Mouse (Mus musculus) heart, embryonic 12.5 days (tissue): ENCODE measurements at regions not wholly inside any gene's neighbourhood (a gene's known extent, or its start where the extent isn't known, plus 50 kb on each side); places are given as distances from the start of the nearest gene placed in this dataset.
A peak's percentile ranks its signal among the peaks of the same experiment; 100 is the strongest.

Source experiments
- ATAC-seq: fragments of 200-750 bp; cut with Nextera tagmentation; 2 replicates; pipeline ENCODE4 v1.8.0; 2017; ENCODE audit warnings: moderate TSS enrichment, moderate library complexity; ENCODE audit not compliant: insufficient number of reproducible peaks, low FRiP score
- H3K27ac ChIP-seq: fragments of 300-500 bp; sonication (generic); 2 replicates; pipeline ENCODE4 v1.5.1; 2016; ENCODE audit warnings: mild to moderate bottlenecking, moderate library complexity; ENCODE audit not compliant: poor library complexity, severe bottlenecking
- H3K27me3 ChIP-seq: fragments of 300-500 bp; sonication (generic); replicated peaks from 2 replicates; pipeline ENCODE4 v1.6.1; 2016; ENCODE audit warnings: mild to moderate bottlenecking, moderate library complexity
- H3K36me3 ChIP-seq: fragments of 300-500 bp; sonication (generic); 2 replicates; pipeline ENCODE4 v1.6.1; 2016; ENCODE audit warnings: mild to moderate bottlenecking, moderate library complexity
- H3K4me1 ChIP-seq: fragments of 300-500 bp; sonication (generic); replicated peaks from 2 replicates; pipeline ENCODE4 v1.6.1; 2016; ENCODE audit warnings: mild to moderate bottlenecking
- H3K4me2 ChIP-seq: fragments of 300-500 bp; sonication (generic); 2 replicates; pipeline ENCODE4 v1.6.1; 2016; ENCODE audit warnings: mild to moderate bottlenecking, moderate library complexity
- H3K4me3 ChIP-seq: fragments of 300-500 bp; sonication (generic); 2 replicates; pipeline ENCODE4 v1.5.1; 2016; ENCODE audit warnings: mild to moderate bottlenecking
- H3K9ac ChIP-seq: fragments of 300-500 bp; sonication (generic); 2 replicates; pipeline ENCODE4 v1.6.1; 2016; ENCODE audit warnings: mild to moderate bottlenecking, moderate library complexity
- H3K9me3 ChIP-seq: fragments of 300-500 bp; sonication (generic); replicated peaks from 2 replicates; pipeline ENCODE4 v1.6.1; 2016; ENCODE audit warnings: mild to moderate bottlenecking, moderate library complexity
- WGBS: fragments of 180-500 bp; shearing (Covaris S2); methylation state at CpG from one replicate; pipeline ENCODE4 v1.1.7; 2016; 5-methylcytosine and 5-hydroxymethylcytosine counted together

DNA sequence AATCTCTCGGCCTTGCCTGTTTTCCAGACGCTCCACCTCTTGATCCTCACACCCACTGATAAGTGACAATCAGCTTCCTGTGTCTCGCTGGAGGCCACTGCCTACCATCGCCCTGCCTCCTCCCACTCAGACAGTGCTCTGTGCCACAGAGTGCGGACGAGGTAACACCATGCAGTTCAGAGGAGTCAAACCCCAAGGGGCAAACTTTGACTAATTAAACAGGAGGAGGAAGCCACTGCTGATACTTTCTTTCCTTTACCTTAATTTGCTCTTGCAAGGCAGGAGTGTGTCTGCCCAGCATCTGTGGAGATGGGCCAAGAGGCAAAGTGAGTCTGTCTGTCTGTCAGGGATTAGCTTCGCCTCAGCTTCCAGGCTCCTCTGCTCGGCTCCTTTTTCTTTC, 192.2 kb downstream of the 3100002H09Rik start:
- no peaks in the 10 kb centered on the region for H3K27me3 ChIP-seq
- no peaks in the 10 kb centered on the region for H3K9me3 ChIP-seq
- H3K4me1 ChIP-seq: peaks cover 5% of the 10 kb centered on the region
- WGBS: 15% methylated on average over 8 of the region's 8 CpGs
- no peak overlapping the region for H3K4me3 ChIP-seq
- H3K27ac ChIP-seq: no peak overlapping the region
- H3K36me3 ChIP-seq: no peaks in the 10 kb centered on the region
- no peak overlapping the region for H3K9ac ChIP-seq
- peak overlapping the region; percentile 23; the same call in 1 of the 2 replicates for H3K4me2 ChIP-seq
- no peak for ATAC-seq

- Histone ChIP-seq H3K27ac (no peak overlapping the region), H3K4me1 (peaks cover 5% of the 10 kb centered on the region), H3K4me2 (no peak overlapping the region), H3K36me3 (no peaks in the 10 kb centered on the region), H3K27me3 (no peaks in the 10 kb centered on the region), H3K9me3 (no peaks in the 10 kb centered on the region), H3K4me3 (no peak overlapping the region), H3K9ac (no peak overlapping the region)
- 83% methylated on average over 8 of the region's 8 CpGs for WGBS
- ATAC-seq: no peak
Observed at GRCm38 (mm10) chr4:124417176-124417575, 193.4 kb downstream of the 3100002H09Rik start.

- no peaks in the 10 kb centered on the region for H3K27me3 ChIP-seq
- no peak for ATAC-seq
- H3K9ac ChIP-seq: no peak overlapping the region
- H3K9me3 ChIP-seq: no peaks in the 10 kb centered on the region
- 78% methylated on average over 6 of the region's 6 CpGs for WGBS
- H3K27ac ChIP-seq: no peak overlapping the region
- H3K4me3 ChIP-seq: no peak overlapping the region
- no peak overlapping the region for H3K4me2 ChIP-seq
- H3K4me1 ChIP-seq: peaks cover 5% of the 10 kb centered on the region
- H3K36me3 ChIP-seq: no peaks in the 10 kb centered on the region
Observed at GRCm38 (mm10) chr4:124416266-124416665, 194.3 kb downstream of the 3100002H09Rik start.

GRCm38 (mm10) chr4:124414386-124414785, 196.2 kb downstream of the 3100002H09Rik start:
- Histone ChIP-seq H3K4me1 (peaks cover 5% of the 10 kb centered on the region), H3K9ac (no peak overlapping the region), H3K4me3 (no peak overlapping the region), H3K36me3 (no peaks in the 10 kb centered on the region), H3K27me3 (no peaks in the 10 kb centered on the region), H3K4me2 (no peak overlapping the region), H3K9me3 (no peaks in the 10 kb centered on the region), H3K27ac (no peak overlapping the region)
- ATAC-seq: no peak
- 82% methylated on average over 7 of the region's 7 CpGs for WGBS

DNA sequence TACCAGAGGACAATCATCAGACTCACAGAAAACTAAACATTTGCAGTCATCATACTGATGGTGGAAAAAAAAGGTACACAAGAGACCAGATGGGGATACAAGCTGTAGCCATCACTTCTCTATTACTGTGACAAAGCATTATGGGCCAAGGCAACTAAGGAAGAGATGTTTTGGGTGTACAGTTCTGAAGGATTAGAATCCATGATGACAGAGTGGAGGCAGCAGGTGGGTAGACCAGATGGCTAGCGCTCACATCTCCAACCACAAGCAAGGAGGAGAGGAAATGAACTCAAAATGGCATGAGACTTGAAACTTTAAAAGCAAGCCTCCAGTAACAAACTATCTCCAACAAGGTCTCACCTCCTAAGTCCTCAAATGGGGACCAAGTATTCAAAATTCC, 201.3 kb downstream of the 3100002H09Rik start:
- Histone ChIP-seq H3K9ac (no peak overlapping the region), H3K27me3 (no peaks in the 10 kb centered on the region), H3K9me3 (no peaks in the 10 kb centered on the region), H3K4me3 (no peak overlapping the region), H3K4me1 (no peaks in the 10 kb centered on the region), H3K27ac (no peak overlapping the region), H3K36me3 (no peaks in the 10 kb centered on the region), H3K4me2 (no peak overlapping the region)
- no peak for ATAC-seq
- WGBS: 92% methylated on average over 1 of the region's 1 CpGs

- Histone ChIP-seq H3K4me2 (no peak overlapping the region), H3K27ac (no peak overlapping the region), H3K4me1 (peaks cover 12% of the 10 kb centered on the region), H3K4me3 (no peak overlapping the region), H3K36me3 (no peaks in the 10 kb centered on the region), H3K9ac (no peak overlapping the region), H3K9me3 (no peaks in the 10 kb centered on the region), H3K27me3 (peaks cover 25% of the 10 kb centered on the region)
- 70% methylated on average over 8 of the region's 8 CpGs for WGBS
- ATAC-seq: no peak
Observed at GRCm38 (mm10) chr4:124402075-124402474, 208.5 kb downstream of the 3100002H09Rik start.

DNA sequence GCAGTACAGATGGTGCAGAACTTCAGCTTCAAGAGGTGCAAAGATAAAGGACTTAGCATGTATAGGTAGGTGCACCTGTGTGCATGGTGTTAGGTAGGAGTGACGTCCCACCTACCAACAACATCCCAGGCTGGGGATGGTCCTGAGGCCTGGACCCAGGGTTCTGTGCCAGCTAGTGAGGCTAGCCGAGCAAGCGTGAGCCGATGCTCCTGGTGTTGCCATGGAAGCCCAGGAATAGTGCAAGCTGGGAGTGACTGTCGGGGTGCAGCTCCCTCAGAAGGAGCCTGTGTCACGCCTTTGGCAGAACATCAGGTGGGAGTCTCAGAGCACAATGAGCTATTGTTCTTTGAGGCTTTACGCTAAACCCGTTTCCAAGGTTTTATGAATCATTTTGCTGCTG, 209.9 kb downstream of the 3100002H09Rik start:
- H3K36me3 ChIP-seq: no peaks in the 10 kb centered on the region
- peaks cover 24% of the 10 kb centered on the region for H3K4me1 ChIP-seq
- H3K27ac ChIP-seq: no peak overlapping the region
- no peaks in the 10 kb centered on the region for H3K9me3 ChIP-seq
- no peak for ATAC-seq
- H3K4me2 ChIP-seq: no peak overlapping the region
- no peak overlapping the region for H3K9ac ChIP-seq
- H3K27me3 ChIP-seq: peaks cover 30% of the 10 kb centered on the region
- 79% methylated on average over 8 of the region's 8 CpGs for WGBS
- no peak overlapping the region for H3K4me3 ChIP-seq

GRCm38 (mm10) chr4:124400136-124400675, 210.4 kb downstream of the 3100002H09Rik start:
- H3K36me3 ChIP-seq: no peaks in the 10 kb centered on the region
- H3K4me2 ChIP-seq: no peak overlapping the region
- H3K4me1 ChIP-seq: peaks cover 26% of the 10 kb centered on the region
- no peak overlapping the region for H3K27ac ChIP-seq
- H3K27me3 ChIP-seq: peaks cover 30% of the 10 kb centered on the region
- no peak for ATAC-seq
- no peak overlapping the region for H3K9ac ChIP-seq
- no peak overlapping the region for H3K4me3 ChIP-seq
- WGBS: 66% methylated on average over 6 of the region's 6 CpGs
- H3K9me3 ChIP-seq: no peaks in the 10 kb centered on the region

DNA sequence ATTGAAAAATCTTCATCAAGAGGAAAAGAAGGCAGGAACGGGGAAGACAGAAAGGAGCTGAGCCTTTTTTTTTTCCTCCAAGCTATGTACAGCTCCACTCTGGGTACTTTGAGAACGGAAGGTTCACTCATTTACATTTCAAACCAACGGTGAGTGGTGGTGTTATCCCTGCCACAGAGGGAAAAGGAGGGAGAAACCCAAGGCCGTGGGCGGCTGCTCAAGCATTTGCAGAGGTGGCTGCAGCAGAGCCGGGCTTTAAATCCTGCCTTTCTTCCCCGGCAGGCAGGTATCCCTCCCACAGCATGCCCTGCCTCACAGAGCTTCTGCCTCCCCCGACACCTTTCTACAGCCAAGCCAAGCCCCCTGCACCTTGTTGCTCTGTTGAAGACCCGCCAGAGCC, 212.2 kb downstream of the 3100002H09Rik start:
- Histone ChIP-seq H3K4me1 (peaks cover 26% of the 10 kb centered on the region), H3K9ac (no peak overlapping the region), H3K4me2 (no peak overlapping the region), H3K27ac (no peak overlapping the region), H3K27me3 (peaks cover 30% of the 10 kb centered on the region), H3K9me3 (no peaks in the 10 kb centered on the region), H3K36me3 (no peaks in the 10 kb centered on the region), H3K4me3 (no peak overlapping the region)
- WGBS: 32% methylated on average over 9 of the region's 9 CpGs
- no peak for ATAC-seq

GRCm38 (mm10) chr4:124396566-124397283, 213.9 kb downstream of the 3100002H09Rik start:
- H3K9me3 ChIP-seq: no peaks in the 10 kb centered on the region
- no peaks in the 10 kb centered on the region for H3K36me3 ChIP-seq
- H3K4me3 ChIP-seq: no peak overlapping the region
- peaks cover 26% of the 10 kb centered on the region for H3K4me1 ChIP-seq
- H3K27ac ChIP-seq: no peak overlapping the region
- H3K27me3 ChIP-seq: peaks cover 36% of the 10 kb centered on the region
- H3K4me2 ChIP-seq: no peak overlapping the region
- WGBS: 41% methylated on average over 13 of the region's 13 CpGs
- ATAC-seq: no peak
- H3K9ac ChIP-seq: no peak overlapping the region

DNA sequence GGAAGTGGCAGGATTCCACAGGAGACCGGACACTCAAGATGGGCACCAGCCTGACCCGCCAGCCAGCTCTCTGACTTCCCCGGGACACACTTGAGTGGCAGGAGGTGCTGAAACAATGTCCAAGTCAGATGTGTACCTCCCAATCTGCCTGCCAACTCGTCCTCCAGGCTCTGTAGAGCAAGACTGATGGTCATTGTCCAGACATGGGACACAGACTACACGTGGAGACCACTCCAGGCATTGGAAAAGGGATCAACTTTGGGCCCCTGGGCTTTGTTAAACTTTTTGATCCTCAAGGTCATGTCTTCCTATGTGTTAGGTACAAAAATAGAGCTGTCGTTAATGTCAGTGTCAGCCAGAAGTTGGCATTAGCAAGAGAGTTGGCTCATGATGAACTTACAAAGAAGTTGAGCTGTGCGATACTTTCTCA, 214.6 kb downstream of the 3100002H09Rik start:
- Histone ChIP-seq H3K4me3 (no peak overlapping the region), H3K27me3 (peaks cover 39% of the 10 kb centered on the region), H3K9me3 (no peaks in the 10 kb centered on the region), H3K27ac (no peak overlapping the region), H3K9ac (no peak overlapping the region), H3K4me1 (peaks cover 26% of the 10 kb centered on the region), H3K36me3 (no peaks in the 10 kb centered on the region), H3K4me2 (no peak overlapping the region)
- 65% methylated on average over 7 of the region's 7 CpGs for WGBS
- ATAC-seq: no peak
